Mouse (Mus musculus): ENCODE measurements around the gene Pgls. TPM values are rescaled to one million over a fixed set of nuclear protein-coding genes. Genes with fewer than 3 reads are reported as not detected.
A peak's percentile ranks its signal among the peaks of the same experiment; 100 is the strongest.

Pgls gene
- polyA plus RNA-seq, 1 experiment: 189 TPM

DNA sequence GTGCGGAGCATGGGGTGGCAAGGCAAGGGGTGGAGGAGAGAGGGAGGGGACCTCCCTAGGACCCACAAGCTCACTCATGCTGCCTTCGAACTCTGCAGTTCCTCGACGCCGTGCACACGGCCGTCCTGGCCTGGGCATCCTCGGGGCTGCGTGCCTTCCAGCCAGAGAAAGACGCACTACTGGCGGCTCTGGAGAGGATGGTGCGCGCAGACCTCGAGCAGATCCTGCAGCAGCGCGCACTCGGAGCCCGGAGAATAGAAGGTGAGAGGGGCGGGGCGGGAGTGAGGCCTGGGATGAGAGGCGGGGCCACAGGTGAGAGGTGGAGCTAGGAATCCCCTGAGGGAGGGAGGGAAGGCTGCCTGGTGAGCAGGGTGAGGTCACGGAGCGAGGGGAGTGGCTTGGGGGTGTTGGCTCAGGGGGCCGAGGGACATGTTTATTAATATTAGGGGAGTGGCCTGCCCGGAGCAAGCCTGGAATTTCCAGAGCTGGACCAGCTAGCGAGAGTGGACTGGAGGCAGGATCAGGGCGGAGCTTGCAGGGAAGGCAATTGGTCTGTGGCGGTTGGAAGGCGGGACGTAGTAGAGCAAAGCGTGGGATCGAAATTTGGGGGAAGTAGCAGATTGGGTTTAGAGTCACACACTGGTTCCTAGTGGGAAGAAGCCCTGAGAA lies 10.8 kb downstream of the Pgls start:
- no peak overlapping the region for H3K27ac ChIP-seq (replicated peaks; ENCODE audit: low read depth, low read length)
- peak overlapping the region; percentile 32 for H3K4me3 ChIP-seq (ENCODE audit: insufficient read depth, low read depth, low read length)
- H3K4me1 ChIP-seq (ENCODE audit: control insufficient read depth, insufficient read depth, insufficient read length, low read length): peaks cover 2% of the 10 kb centered on the region; the same call in 1 of the 2 replicates

GRCm38 (mm10) chr8:71604021-71604420 lies 12.0 kb downstream of the Pgls start:
- Histone ChIP-seq H3K4me1 (ENCODE audit: control insufficient read depth, insufficient read depth, insufficient read length, low read length) (peaks cover 2% of the 10 kb centered on the region; the same call in 1 of the 2 replicates), H3K4me3 (ENCODE audit: insufficient read depth, low read depth, low read length) (no peak overlapping the region), H3K27ac (replicated peaks; ENCODE audit: low read depth, low read length) (no peak overlapping the region)

- Histone ChIP-seq H3K4me3 (ENCODE audit: insufficient read depth, low read depth, low read length) (peak within 1 kb of the TSS; percentile 79), H3K4me1 (ENCODE audit: control insufficient read depth, insufficient read depth, insufficient read length, low read length) (peaks cover 7% of the 10 kb centered on the region), H3K27ac (replicated peaks; ENCODE audit: low read depth, low read length) (peak within 1 kb of the TSS; percentile 54)
Measured at GRCm38 (mm10) chr8:71610822-71611651, 19.1 kb downstream of the Pgls start, which contains the start of gene Colgalt1. TSS of gene Colgalt1 (plus strand) at chr8:71610998.

DNA sequence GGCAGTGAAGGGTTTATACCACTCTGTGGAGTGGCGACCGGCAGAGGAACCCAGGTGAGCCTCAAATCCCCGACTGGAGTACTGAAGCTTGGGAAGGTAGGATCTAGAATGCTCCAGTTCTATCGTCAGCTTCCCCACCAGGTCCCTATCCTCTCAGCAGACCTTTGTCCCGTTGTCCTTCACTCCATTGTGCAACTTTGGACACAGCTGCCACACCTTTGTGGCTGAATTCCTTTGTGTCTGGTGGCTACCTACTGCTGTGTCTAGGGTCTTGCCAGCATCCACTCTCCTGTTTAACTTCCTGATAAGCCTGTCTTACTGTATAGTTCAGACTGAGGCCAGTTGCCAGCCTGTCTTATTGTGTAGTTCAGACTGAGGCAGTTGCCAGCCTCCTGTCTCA lies 20.2 kb downstream of the Pgls start:
- Histone ChIP-seq H3K4me1 (ENCODE audit: control insufficient read depth, insufficient read depth, insufficient read length, low read length) (peaks cover 7% of the 10 kb centered on the region), H3K4me3 (ENCODE audit: insufficient read depth, low read depth, low read length) (peak overlapping the region; percentile 79), H3K27ac (replicated peaks; ENCODE audit: low read depth, low read length) (peak overlapping the region; percentile 8; the same call in 1 of the 2 replicates)

- Histone ChIP-seq H3K4me1 (ENCODE audit: control insufficient read depth, insufficient read depth, insufficient read length, low read length) (peaks cover 7% of the 10 kb centered on the region), H3K4me3 (ENCODE audit: insufficient read depth, low read depth, low read length) (no peak overlapping the region), H3K27ac (replicated peaks; ENCODE audit: low read depth, low read length) (no peak overlapping the region)
Measured at GRCm38 (mm10) chr8:71613418-71613817, 21.4 kb downstream of the Pgls start.

DNA sequence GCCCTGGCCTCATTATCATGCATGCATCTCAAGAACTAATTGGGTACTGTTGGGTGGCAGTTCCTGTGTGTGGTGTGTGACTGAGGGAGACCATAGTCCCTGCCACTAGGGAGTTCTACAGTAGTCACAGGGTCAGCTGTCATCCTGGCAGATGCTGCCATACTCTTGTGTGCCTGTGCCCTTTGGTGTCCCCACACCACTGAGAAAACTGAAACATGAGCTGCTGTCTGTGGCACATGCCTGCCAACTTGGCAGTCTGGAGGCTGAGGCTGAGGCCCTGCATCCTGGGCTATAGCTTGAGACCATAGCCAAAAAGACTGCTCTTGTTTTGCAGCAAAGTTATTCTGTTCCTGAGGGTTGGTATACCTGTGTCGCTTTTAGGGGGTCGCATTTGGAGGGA lies 27.8 kb downstream of the Pgls start:
- no peaks in the 10 kb centered on the region for H3K4me1 ChIP-seq (ENCODE audit: control insufficient read depth, insufficient read depth, insufficient read length, low read length)
- H3K4me3 ChIP-seq (ENCODE audit: insufficient read depth, low read depth, low read length): no peak overlapping the region
- H3K27ac ChIP-seq (replicated peaks; ENCODE audit: low read depth, low read length): no peak overlapping the region

DNA sequence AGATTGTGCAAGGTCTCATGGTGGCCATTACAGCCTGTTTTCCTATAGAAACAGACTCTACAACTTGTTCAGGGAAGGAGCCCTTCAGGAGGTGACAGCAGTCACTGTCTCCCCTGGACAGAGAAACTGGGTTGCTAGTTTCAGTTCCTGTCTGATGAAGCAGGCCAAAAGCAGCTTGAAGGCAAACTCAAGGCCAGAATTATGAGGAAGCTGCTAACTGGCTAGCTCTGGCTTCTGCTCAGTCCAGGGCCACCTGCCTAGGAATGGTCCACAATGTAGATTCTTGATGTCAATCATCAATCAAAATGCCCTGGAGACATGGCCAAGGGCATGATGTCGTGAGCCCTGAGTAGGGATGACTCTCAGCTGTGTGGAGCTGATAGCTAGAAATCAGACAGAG lies 33.1 kb downstream of the Pgls start:
- no peak overlapping the region for H3K27ac ChIP-seq (replicated peaks; ENCODE audit: low read depth, low read length)
- H3K4me1 ChIP-seq (ENCODE audit: control insufficient read depth, insufficient read depth, insufficient read length, low read length): peaks cover 19% of the 10 kb centered on the region
- H3K4me3 ChIP-seq (ENCODE audit: insufficient read depth, low read depth, low read length): no peak overlapping the region

DNA sequence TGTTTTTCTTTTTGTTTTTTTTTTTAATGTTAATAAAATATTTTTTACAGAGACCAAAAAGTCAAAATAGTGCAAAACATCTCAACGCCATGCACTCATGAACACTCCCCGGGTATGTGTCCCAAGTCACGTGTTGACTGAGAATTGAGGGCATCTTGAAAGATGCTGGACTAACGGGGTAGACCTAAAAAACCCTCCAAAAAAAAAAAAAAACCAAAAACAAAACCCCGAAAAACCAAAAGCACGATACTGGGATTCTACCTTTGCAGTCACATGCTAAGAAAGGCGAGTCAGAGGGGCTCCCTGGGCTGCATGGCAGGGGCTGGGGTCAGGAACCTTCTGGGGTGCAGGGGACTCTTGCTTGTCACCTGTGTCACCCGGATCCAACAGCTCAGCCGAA lies 34.8 kb downstream of the Pgls start:
- 0 out of 2 replicates have a peak overlapping the region, but pooled peaks have one; percentile 91 for H3K27ac ChIP-seq (replicated peaks; ENCODE audit: low read depth, low read length)
- H3K4me1 ChIP-seq (ENCODE audit: control insufficient read depth, insufficient read depth, insufficient read length, low read length): peaks cover 19% of the 10 kb centered on the region
- no peak overlapping the region for H3K4me3 ChIP-seq (ENCODE audit: insufficient read depth, low read depth, low read length)

DNA sequence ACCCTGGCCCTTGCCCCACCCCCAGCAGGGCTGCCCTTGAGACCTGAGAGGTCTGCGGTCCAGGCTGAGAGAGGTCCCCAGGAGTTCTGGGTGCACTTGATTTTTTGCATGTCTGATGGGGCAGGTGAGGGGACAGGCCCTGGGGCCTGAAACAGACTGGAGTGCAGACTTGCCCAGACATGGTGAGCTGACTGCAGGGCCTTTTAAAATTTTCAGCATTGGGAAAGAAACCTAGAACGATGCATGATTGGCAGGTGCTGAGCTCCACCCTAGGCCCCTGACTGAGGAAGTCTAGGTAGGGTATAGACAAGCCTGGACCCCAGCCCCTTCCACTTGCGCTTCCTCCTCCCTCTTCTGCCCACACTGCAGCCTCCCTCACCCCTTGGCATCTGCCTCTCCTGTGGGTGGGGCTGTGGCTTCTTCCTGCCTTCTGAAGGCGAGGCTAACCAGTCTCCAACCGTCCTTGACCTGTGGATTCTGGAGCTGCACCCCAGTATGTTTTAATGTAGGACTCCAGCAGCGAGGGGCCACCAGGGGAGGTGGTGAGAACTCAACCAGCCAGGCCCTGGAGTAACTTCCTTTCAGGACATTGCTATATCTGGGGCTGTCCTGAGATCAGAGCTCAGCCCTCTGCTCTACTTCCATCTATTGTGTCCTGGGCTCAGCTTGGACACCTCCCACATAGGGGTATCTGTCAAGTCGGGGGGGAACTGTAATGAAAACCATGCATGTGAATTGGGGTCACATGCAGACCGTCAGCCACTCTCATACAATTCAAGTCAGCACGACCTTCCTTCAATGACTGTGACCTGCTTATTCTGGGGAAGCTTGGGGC lies 35.5 kb downstream of the Pgls start:
- peak overlapping the region; percentile 91 for H3K27ac ChIP-seq (replicated peaks; ENCODE audit: low read depth, low read length)
- peaks cover 19% of the 10 kb centered on the region for H3K4me1 ChIP-seq (ENCODE audit: control insufficient read depth, insufficient read depth, insufficient read length, low read length)
- H3K4me3 ChIP-seq (ENCODE audit: insufficient read depth, low read depth, low read length): no peak overlapping the region

DNA sequence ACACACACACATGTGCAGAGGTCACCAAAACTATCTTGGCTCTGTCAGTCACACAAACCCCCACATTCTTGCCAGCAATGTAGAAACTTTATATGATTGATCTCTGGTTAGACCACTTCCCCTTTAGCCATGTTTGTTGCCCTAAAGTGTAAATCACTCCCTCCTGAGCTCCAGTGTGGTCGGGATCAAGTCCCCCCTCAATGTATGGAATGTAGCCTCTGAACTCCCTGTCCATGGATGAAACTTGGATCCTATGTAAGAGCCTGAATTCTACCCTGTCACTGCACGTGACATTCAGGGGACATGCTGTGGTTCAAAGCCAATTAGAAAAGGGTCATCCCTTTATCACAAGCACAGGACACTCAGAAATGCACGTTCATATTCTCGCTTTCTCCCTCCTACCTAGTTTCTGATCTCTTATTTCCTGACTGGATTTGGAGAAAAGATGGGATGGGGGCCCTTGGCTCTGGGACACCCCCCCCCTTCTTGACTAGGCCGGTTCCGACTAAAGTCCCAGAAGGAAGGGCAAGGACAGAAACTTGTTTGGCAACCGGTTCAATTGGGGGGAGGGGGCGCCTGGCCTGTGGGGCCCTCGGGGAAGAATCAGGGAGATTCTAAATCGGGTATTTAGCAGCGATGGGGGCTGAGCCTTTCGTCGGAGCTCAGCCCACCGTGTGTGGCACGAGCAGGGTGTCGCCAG lies 36.6 kb downstream of the Pgls start:
- Histone ChIP-seq H3K4me1 (ENCODE audit: control insufficient read depth, insufficient read depth, insufficient read length, low read length) (peaks cover 19% of the 10 kb centered on the region), H3K4me3 (ENCODE audit: insufficient read depth, low read depth, low read length) (peak overlapping the region; percentile 75), H3K27ac (replicated peaks; ENCODE audit: low read depth, low read length) (peak overlapping the region; percentile 91)

DNA sequence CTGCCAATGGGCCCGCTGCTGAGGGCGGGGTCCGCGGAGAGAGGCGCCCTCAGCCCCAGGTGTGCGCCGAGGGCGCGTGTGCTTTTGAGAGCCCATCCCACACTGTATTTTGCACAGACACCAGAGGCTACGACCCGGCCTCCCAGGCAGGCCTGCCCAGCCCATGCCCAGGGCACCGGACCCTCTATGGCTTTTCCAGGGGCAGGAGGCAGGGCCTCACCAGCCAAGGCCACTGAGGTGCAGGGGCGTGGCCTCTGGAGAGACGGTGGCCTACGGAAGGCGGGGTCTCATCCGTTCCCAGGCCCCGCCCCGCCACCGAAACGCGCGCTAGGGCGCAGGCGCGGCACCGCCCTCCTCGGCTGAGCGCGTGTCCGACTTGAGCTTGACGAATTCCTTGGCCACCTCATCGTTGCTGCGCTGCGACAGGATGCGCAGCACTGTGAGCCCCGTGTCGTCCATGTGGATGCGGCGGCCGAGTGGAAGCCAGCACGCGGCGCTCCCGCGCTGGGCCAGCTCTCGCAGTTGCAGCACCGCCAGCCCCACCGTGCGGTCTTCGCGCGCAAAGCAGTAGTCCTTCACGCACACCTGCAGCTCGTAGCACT lies 37.2 kb downstream of the Pgls start:
- H3K4me1 ChIP-seq (ENCODE audit: control insufficient read depth, insufficient read depth, insufficient read length, low read length): peaks cover 19% of the 10 kb centered on the region
- H3K27ac ChIP-seq (replicated peaks; ENCODE audit: low read depth, low read length): peak overlapping the region; percentile 57
- H3K4me3 ChIP-seq (ENCODE audit: insufficient read depth, low read depth, low read length): peak overlapping the region; percentile 75

- Histone ChIP-seq H3K27ac (replicated peaks; ENCODE audit: low read depth, low read length) (no peak overlapping the region), H3K4me3 (ENCODE audit: insufficient read depth, low read depth, low read length) (peak overlapping the region; percentile 44), H3K4me1 (ENCODE audit: control insufficient read depth, insufficient read depth, insufficient read length, low read length) (peaks cover 19% of the 10 kb centered on the region)
Measured at GRCm38 (mm10) chr8:71629781-71630212, 37.8 kb downstream of the Pgls start.

- peaks cover 19% of the 10 kb centered on the region for H3K4me1 ChIP-seq (ENCODE audit: control insufficient read depth, insufficient read depth, insufficient read length, low read length)
- no peak overlapping the region for H3K4me3 ChIP-seq (ENCODE audit: insufficient read depth, low read depth, low read length)
- no peak overlapping the region for H3K27ac ChIP-seq (replicated peaks; ENCODE audit: low read depth, low read length)
Measured at GRCm38 (mm10) chr8:71630761-71631160, 38.8 kb downstream of the Pgls start.

DNA sequence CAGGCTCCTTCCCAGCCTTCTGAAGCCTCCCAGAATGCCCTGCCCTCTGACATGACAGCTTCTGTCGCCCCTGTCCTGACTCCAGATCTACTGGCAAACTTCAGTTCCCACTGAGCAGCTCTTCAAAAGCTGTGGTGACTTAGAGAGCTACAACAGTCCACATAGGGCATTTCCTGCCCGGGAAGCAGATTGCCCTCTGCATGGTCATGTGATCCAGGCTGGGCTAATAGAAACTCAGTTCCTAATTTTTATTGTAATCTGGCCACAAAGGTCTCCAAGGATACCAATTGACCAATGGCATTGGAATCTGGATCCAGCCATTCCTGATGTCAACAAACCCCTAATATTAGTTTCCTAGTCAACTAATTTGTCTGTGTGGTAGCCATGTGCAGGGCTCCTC lies 39.9 kb downstream of the Pgls start:
- no peak overlapping the region for H3K27ac ChIP-seq (replicated peaks; ENCODE audit: low read depth, low read length)

More for the DNA sequence above, 39.9 kb downstream of the Pgls start:
- H3K4me3 ChIP-seq (ENCODE audit: insufficient read depth, low read depth, low read length): no peak overlapping the region
- H3K4me1 ChIP-seq (ENCODE audit: control insufficient read depth, insufficient read depth, insufficient read length, low read length): peaks cover 19% of the 10 kb centered on the region
